Mouse (Mus musculus): ENCODE results near the gene Ap1g1.
A peak's percentile ranks its signal among the peaks of the same experiment; 100 is the strongest.

The Ap1g1 gene

GRCm38 (mm10) chr8:109773154-109773553, 5.2 kb upstream of the Ap1g1 start:
- Histone ChIP-seq H3K27me3 (ENCODE audit: insufficient read depth, low read length) (peaks cover 12% of the 10 kb centered on the region), H3K9me3 (ENCODE audit: low read length) (no peaks in the 10 kb centered on the region), H3K4me3 (replicated peaks; ENCODE audit: low read length) (no peak overlapping the region), H3K36me3 (ENCODE audit: insufficient read depth, low read length) (no peaks in the 10 kb centered on the region), H3K4me1 (replicated peaks; ENCODE audit: low read depth, low read length) (peaks cover 7% of the 10 kb centered on the region)
- TF ChIP-seq CTCF (conservative IDR thresholded peaks at IDR 0.05; ENCODE audit: low read length) (no peak), POU5F1 (IDR thresholded peaks at IDR 0.05; ENCODE audit: borderline replicate concordance, low read length) (no peak), NANOG (IDR thresholded peaks at IDR 0.05; ENCODE audit: borderline replicate concordance, low read length) (no peak)

- Histone ChIP-seq H3K9me3 (ENCODE audit: low read length) (no peaks in the 10 kb centered on the region), H3K4me1 (replicated peaks; ENCODE audit: low read depth, low read length) (peaks cover 19% of the 10 kb centered on the region), H3K36me3 (ENCODE audit: insufficient read depth, low read length) (no peaks in the 10 kb centered on the region), H3K27me3 (ENCODE audit: insufficient read depth, low read length) (peaks cover 10% of the 10 kb centered on the region; the same call in 1 of the 2 replicates), H3K4me3 (replicated peaks; ENCODE audit: low read length) (peak overlapping the region; percentile 99)
- TF ChIP-seq CTCF (conservative IDR thresholded peaks at IDR 0.05; ENCODE audit: low read length) = no peak
- TF ChIP-seq POU5F1 (IDR thresholded peaks at IDR 0.05; ENCODE audit: borderline replicate concordance, low read length) = no peak
- TF ChIP-seq NANOG (IDR thresholded peaks at IDR 0.05; ENCODE audit: borderline replicate concordance, low read length) = no peak
Observed at GRCm38 (mm10) chr8:109777851-109778250, 503 bp upstream of the Ap1g1 start.

DNA sequence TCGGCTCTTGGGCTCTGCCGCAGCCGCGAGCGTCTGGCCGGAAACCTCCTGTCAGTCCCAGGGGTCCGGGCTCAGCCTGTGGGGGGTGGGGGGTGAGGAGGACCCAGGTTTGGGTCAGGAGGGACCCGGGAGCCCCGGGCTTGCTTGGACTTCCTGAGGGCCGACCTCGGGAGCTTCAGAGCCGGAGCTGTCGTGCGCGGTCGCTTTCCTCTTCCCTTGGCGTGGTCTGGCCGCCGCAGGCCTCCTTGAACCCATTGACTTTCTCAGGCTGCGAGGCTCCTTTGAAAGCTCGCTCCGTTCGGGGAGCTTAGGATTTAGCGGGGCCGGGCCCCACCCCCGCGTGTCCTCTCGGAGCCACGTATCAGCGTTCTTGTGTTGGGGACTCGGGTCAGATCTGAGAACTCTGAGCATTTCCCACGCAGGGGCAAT, 653 bp downstream of the Ap1g1 start:
- Histone ChIP-seq H3K4me3 (replicated peaks; ENCODE audit: low read length) (peak overlapping the region; percentile 99), H3K4me1 (replicated peaks; ENCODE audit: low read depth, low read length) (peaks cover 22% of the 10 kb centered on the region), H3K36me3 (ENCODE audit: insufficient read depth, low read length) (no peaks in the 10 kb centered on the region), H3K9me3 (ENCODE audit: low read length) (no peaks in the 10 kb centered on the region), H3K27me3 (ENCODE audit: insufficient read depth, low read length) (peaks cover 4% of the 10 kb centered on the region; the same call in 1 of the 2 replicates)
- no peak for TF ChIP-seq NANOG (IDR thresholded peaks at IDR 0.05; ENCODE audit: borderline replicate concordance, low read length)
- TF ChIP-seq POU5F1 (IDR thresholded peaks at IDR 0.05; ENCODE audit: borderline replicate concordance, low read length) = no peak
- no peak for TF ChIP-seq CTCF (conservative IDR thresholded peaks at IDR 0.05; ENCODE audit: low read length)

- no peaks in the 10 kb centered on the region for H3K9me3 ChIP-seq (ENCODE audit: low read length)
- no peak for TF ChIP-seq NANOG (IDR thresholded peaks at IDR 0.05; ENCODE audit: borderline replicate concordance, low read length)
- H3K4me3 ChIP-seq (replicated peaks; ENCODE audit: low read length) = peak overlapping the region; percentile 99
- H3K36me3 ChIP-seq (ENCODE audit: insufficient read depth, low read length) = no peaks in the 10 kb centered on the region
- H3K27me3 ChIP-seq (ENCODE audit: insufficient read depth, low read length) = peaks cover 4% of the 10 kb centered on the region; the same call in 1 of the 2 replicates
- H3K4me1 ChIP-seq (replicated peaks; ENCODE audit: low read depth, low read length) = peaks cover 22% of the 10 kb centered on the region
Observed at GRCm38 (mm10) chr8:109779431-109780228, 1.3 kb downstream of the Ap1g1 start.

- H3K36me3 ChIP-seq (ENCODE audit: insufficient read depth, low read length) = no peaks in the 10 kb centered on the region
- no peaks in the 10 kb centered on the region for H3K9me3 ChIP-seq (ENCODE audit: low read length)
- TF ChIP-seq POU5F1 (IDR thresholded peaks at IDR 0.05; ENCODE audit: borderline replicate concordance, low read length) = no peak
- no peak for TF ChIP-seq NANOG (IDR thresholded peaks at IDR 0.05; ENCODE audit: borderline replicate concordance, low read length)
- TF ChIP-seq CTCF (conservative IDR thresholded peaks at IDR 0.05; ENCODE audit: low read length) = no peak
- H3K4me3 ChIP-seq (replicated peaks; ENCODE audit: low read length) = no peak overlapping the region
- peaks cover 22% of the 10 kb centered on the region for H3K4me1 ChIP-seq (replicated peaks; ENCODE audit: low read depth, low read length)
- peaks cover 4% of the 10 kb centered on the region; the same call in 1 of the 2 replicates for H3K27me3 ChIP-seq (ENCODE audit: insufficient read depth, low read length)
Observed at GRCm38 (mm10) chr8:109780548-109780947, 2.2 kb downstream of the Ap1g1 start.

GRCm38 (mm10) chr8:109790938-109791337, 12.6 kb downstream of the Ap1g1 start:
- H3K4me1 ChIP-seq (replicated peaks; ENCODE audit: low read depth, low read length) = peaks cover 30% of the 10 kb centered on the region
- TF ChIP-seq POU5F1 (IDR thresholded peaks at IDR 0.05; ENCODE audit: borderline replicate concordance, low read length) (no peak), CTCF (conservative IDR thresholded peaks at IDR 0.05; ENCODE audit: low read length) (no peak), NANOG (IDR thresholded peaks at IDR 0.05; ENCODE audit: borderline replicate concordance, low read length) (no peak)
- H3K4me3 ChIP-seq (replicated peaks; ENCODE audit: low read length) = no peak overlapping the region
- no peaks in the 10 kb centered on the region for H3K9me3 ChIP-seq (ENCODE audit: low read length)
- no peaks in the 10 kb centered on the region for H3K36me3 ChIP-seq (ENCODE audit: insufficient read depth, low read length)
- H3K27me3 ChIP-seq (ENCODE audit: insufficient read depth, low read length) = no peaks in the 10 kb centered on the region

GRCm38 (mm10) chr8:109795166-109795565, 16.8 kb downstream of the Ap1g1 start:
- TF ChIP-seq NANOG (IDR thresholded peaks at IDR 0.05; ENCODE audit: borderline replicate concordance, low read length) (no peak), POU5F1 (IDR thresholded peaks at IDR 0.05; ENCODE audit: borderline replicate concordance, low read length) (no peak), CTCF (conservative IDR thresholded peaks at IDR 0.05; ENCODE audit: low read length) (no peak)
- Histone ChIP-seq H3K9me3 (ENCODE audit: low read length) (no peaks in the 10 kb centered on the region), H3K36me3 (ENCODE audit: insufficient read depth, low read length) (no peaks in the 10 kb centered on the region), H3K4me1 (replicated peaks; ENCODE audit: low read depth, low read length) (peaks cover 29% of the 10 kb centered on the region), H3K27me3 (ENCODE audit: insufficient read depth, low read length) (no peaks in the 10 kb centered on the region), H3K4me3 (replicated peaks; ENCODE audit: low read length) (no peak overlapping the region)

DNA sequence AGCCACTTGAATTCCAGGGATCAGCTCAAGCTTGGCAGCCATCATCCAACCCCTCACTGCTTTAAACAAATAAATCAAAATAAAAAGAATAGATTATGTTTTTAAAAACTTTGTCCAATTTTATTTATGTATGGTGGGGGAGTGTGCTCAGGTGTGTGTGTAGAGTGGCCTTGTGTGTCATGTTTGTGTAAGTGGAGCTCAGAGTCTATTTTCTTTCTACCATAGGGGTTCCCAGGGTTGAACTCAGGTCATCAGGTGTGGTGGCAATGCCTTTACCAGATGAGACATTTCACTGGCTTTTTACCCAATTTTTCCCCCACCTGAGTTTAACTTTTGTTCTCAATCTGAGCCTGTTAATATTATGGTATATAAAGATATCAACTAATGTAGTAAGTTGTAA, 20.4 kb downstream of the Ap1g1 start:
- TF ChIP-seq POU5F1 (IDR thresholded peaks at IDR 0.05; ENCODE audit: borderline replicate concordance, low read length) (no peak), CTCF (conservative IDR thresholded peaks at IDR 0.05; ENCODE audit: low read length) (no peak), NANOG (IDR thresholded peaks at IDR 0.05; ENCODE audit: borderline replicate concordance, low read length) (no peak)
- no peak overlapping the region for H3K4me3 ChIP-seq (replicated peaks; ENCODE audit: low read length)
- peaks cover 18% of the 10 kb centered on the region for H3K4me1 ChIP-seq (replicated peaks; ENCODE audit: low read depth, low read length)
- H3K36me3 ChIP-seq (ENCODE audit: insufficient read depth, low read length) = peaks cover 14% of the 10 kb centered on the region
- H3K9me3 ChIP-seq (ENCODE audit: low read length) = no peaks in the 10 kb centered on the region
- no peaks in the 10 kb centered on the region for H3K27me3 ChIP-seq (ENCODE audit: insufficient read depth, low read length)

Measured in E14TG2a.4 (cell line).